Mouse (Mus musculus): ENCODE results near the gene Bub1b. TPM values are rescaled to one million over a fixed set of nuclear protein-coding genes. Genes with fewer than 3 reads are reported as not detected.

Bub1b gene
- polyA plus RNA-seq, 1 experiment from 2014 or later: 4.3 TPM

- peaks cover 45% of the 10 kb centered on the region for H3K27me3 ChIP-seq (ENCODE audit: control insufficient read depth, insufficient read depth, low read length)
Observed at GRCm38 (mm10) chr2:118679577-118679976, 81.6 kb downstream of the Bub1b start.

GRCm38 (mm10) chr2:118680926-118681325 lies 82.9 kb downstream of the Bub1b start:
- Histone ChIP-seq H3K9me3 (ENCODE audit: control insufficient read depth, low read length) (no peaks in the 10 kb centered on the region), H3K27me3 (ENCODE audit: control insufficient read depth, insufficient read depth, low read length) (peaks cover 35% of the 10 kb centered on the region), H3K9ac (replicated peaks; ENCODE audit: low read depth, low read length) (no peak overlapping the region), H3K4me1 (ENCODE audit: control insufficient read depth, insufficient read depth, low read length) (peaks cover 10% of the 10 kb centered on the region), H3K4me2 (ENCODE audit: low read depth, low read length) (no peak overlapping the region), H3K4me3 (ENCODE audit: low read depth, low read length) (no peak overlapping the region), H3K27ac (ENCODE audit: low read depth, low read length) (no peak overlapping the region), H3K36me3 (ENCODE audit: control insufficient read depth, insufficient read depth, low read length) (no peaks in the 10 kb centered on the region)
- ATAC-seq (ENCODE audit: low read depth): no peak
- WGBS: 94% methylated on average over 6 of the region's 6 CpGs

More at GRCm38 (mm10) chr2:118679577-118679976, 81.6 kb downstream of the Bub1b start:
- Histone ChIP-seq H3K4me2 (ENCODE audit: low read depth, low read length) (no peak overlapping the region), H3K27ac (ENCODE audit: low read depth, low read length) (no peak overlapping the region), H3K4me1 (ENCODE audit: control insufficient read depth, insufficient read depth, low read length) (peaks cover 10% of the 10 kb centered on the region), H3K4me3 (ENCODE audit: low read depth, low read length) (no peak overlapping the region), H3K9ac (replicated peaks; ENCODE audit: low read depth, low read length) (no peak overlapping the region), H3K9me3 (ENCODE audit: control insufficient read depth, low read length) (no peaks in the 10 kb centered on the region), H3K36me3 (ENCODE audit: control insufficient read depth, insufficient read depth, low read length) (no peaks in the 10 kb centered on the region)
- WGBS: 72% methylated on average over 3 of the region's 3 CpGs
- no peak for ATAC-seq (ENCODE audit: low read depth)

- no peak overlapping the region for H3K27ac ChIP-seq (ENCODE audit: low read depth, low read length)
- no peak for ATAC-seq (ENCODE audit: low read depth)
- no peaks in the 10 kb centered on the region for H3K4me1 ChIP-seq (ENCODE audit: control insufficient read depth, insufficient read depth, low read length)
- peaks cover 17% of the 10 kb centered on the region for H3K27me3 ChIP-seq (ENCODE audit: control insufficient read depth, insufficient read depth, low read length)
- H3K9me3 ChIP-seq (ENCODE audit: control insufficient read depth, low read length): no peaks in the 10 kb centered on the region
- WGBS: 56% methylated on average over 8 of the region's 8 CpGs
- H3K4me2 ChIP-seq (ENCODE audit: low read depth, low read length): no peak overlapping the region
- no peak overlapping the region for H3K4me3 ChIP-seq (ENCODE audit: low read depth, low read length)
- H3K36me3 ChIP-seq (ENCODE audit: control insufficient read depth, insufficient read depth, low read length): no peaks in the 10 kb centered on the region
- no peak overlapping the region for H3K9ac ChIP-seq (replicated peaks; ENCODE audit: low read depth, low read length)
Observed at GRCm38 (mm10) chr2:118682544-118683260, 84.7 kb downstream of the Bub1b start.

- ATAC-seq (ENCODE audit: low read depth): no peak
- H3K4me2 ChIP-seq (ENCODE audit: low read depth, low read length): no peak overlapping the region
- no peak overlapping the region for H3K4me3 ChIP-seq (ENCODE audit: low read depth, low read length)
- WGBS: 80% methylated on average over 4 of the region's 4 CpGs
- no peaks in the 10 kb centered on the region for H3K4me1 ChIP-seq (ENCODE audit: control insufficient read depth, insufficient read depth, low read length)
- no peaks in the 10 kb centered on the region for H3K9me3 ChIP-seq (ENCODE audit: control insufficient read depth, low read length)
- no peak overlapping the region for H3K9ac ChIP-seq (replicated peaks; ENCODE audit: low read depth, low read length)
- no peak overlapping the region for H3K27ac ChIP-seq (ENCODE audit: low read depth, low read length)
- H3K36me3 ChIP-seq (ENCODE audit: control insufficient read depth, insufficient read depth, low read length): no peaks in the 10 kb centered on the region
- no peaks in the 10 kb centered on the region for H3K27me3 ChIP-seq (ENCODE audit: control insufficient read depth, insufficient read depth, low read length)
Observed at GRCm38 (mm10) chr2:118685088-118685487, 87.1 kb downstream of the Bub1b start.

DNA sequence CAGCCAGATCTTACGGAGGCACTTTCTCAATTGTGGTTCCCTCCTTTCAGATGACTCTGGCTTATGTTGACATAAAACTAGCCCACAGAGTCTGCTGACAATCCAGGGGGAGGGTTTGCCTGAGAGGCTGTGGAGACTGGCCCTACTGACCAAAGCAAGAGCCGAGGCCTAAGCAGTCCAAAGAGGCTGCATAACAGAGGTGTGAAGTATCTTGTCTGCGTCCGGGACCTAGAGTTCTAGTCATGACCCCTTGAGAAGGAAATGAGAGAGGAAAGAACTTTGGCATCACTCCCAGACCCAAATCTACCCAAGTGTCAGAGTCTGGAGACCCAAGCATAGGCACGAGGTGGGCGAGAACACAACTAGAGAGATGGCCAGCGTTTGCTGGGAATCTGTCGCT lies 88.7 kb downstream of the Bub1b start:
- Histone ChIP-seq H3K9me3 (ENCODE audit: control insufficient read depth, low read length) (no peaks in the 10 kb centered on the region), H3K27ac (ENCODE audit: low read depth, low read length) (no peak overlapping the region), H3K27me3 (ENCODE audit: control insufficient read depth, insufficient read depth, low read length) (no peaks in the 10 kb centered on the region), H3K4me1 (ENCODE audit: control insufficient read depth, insufficient read depth, low read length) (no peaks in the 10 kb centered on the region), H3K36me3 (ENCODE audit: control insufficient read depth, insufficient read depth, low read length) (no peaks in the 10 kb centered on the region), H3K4me3 (ENCODE audit: low read depth, low read length) (no peak overlapping the region), H3K4me2 (ENCODE audit: low read depth, low read length) (no peak overlapping the region), H3K9ac (replicated peaks; ENCODE audit: low read depth, low read length) (no peak overlapping the region)
- no peak for ATAC-seq (ENCODE audit: low read depth)
- 84% methylated on average over 8 of the region's 8 CpGs for WGBS

DNA sequence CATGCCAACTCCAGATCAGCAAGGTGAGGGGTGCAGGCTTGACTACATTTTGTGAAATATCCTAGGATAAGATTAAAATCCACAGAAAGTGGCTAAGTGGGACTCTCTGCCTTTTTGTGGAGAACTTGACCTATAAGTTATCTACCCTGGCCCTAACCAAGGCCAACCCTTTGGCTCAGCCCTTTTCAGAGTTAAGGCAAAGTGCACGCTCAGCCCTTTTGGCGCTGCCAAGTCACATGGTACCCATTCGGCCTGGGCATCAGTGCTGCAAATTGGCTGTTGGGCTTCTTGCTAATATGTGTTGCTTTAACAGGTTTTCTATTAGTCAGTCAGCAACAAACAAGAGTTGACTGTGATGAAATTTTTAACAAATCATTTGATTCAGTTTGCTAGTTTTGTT lies 89.8 kb downstream of the Bub1b start:
- Histone ChIP-seq H3K4me1 (ENCODE audit: control insufficient read depth, insufficient read depth, low read length) (no peaks in the 10 kb centered on the region), H3K4me2 (ENCODE audit: low read depth, low read length) (no peak overlapping the region), H3K27ac (ENCODE audit: low read depth, low read length) (no peak overlapping the region), H3K36me3 (ENCODE audit: control insufficient read depth, insufficient read depth, low read length) (no peaks in the 10 kb centered on the region), H3K9me3 (ENCODE audit: control insufficient read depth, low read length) (no peaks in the 10 kb centered on the region), H3K27me3 (ENCODE audit: control insufficient read depth, insufficient read depth, low read length) (no peaks in the 10 kb centered on the region), H3K4me3 (ENCODE audit: low read depth, low read length) (no peak overlapping the region), H3K9ac (replicated peaks; ENCODE audit: low read depth, low read length) (no peak overlapping the region)
- no peak for ATAC-seq (ENCODE audit: low read depth)
- 88% methylated on average over 3 of the region's 3 CpGs for WGBS

DNA sequence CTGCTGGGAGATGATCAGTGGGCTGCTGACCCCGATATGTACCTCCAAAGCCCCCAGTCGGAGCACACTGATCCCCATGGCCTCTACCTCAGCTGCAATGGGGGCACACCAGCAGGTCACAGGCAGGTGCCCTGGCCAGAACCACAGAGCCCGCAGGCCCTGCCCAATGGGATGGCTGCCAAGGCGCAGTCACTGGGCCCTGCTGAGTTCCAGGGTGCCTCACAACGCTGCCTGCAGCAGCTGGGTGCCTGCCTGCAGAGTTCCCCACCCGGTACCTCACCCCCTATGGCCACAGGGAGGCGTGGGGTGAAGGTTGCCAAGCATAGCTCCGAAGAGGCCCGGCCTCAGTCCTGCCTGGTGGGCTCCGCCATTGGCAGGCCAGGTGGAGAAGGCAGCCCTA lies 91.9 kb downstream of the Bub1b start:
- H3K36me3 ChIP-seq (ENCODE audit: control insufficient read depth, insufficient read depth, low read length): no peaks in the 10 kb centered on the region
- H3K9me3 ChIP-seq (ENCODE audit: control insufficient read depth, low read length): no peaks in the 10 kb centered on the region
- ATAC-seq (ENCODE audit: low read depth): no peak
- no peak overlapping the region for H3K4me2 ChIP-seq (ENCODE audit: low read depth, low read length)
- H3K27ac ChIP-seq (ENCODE audit: low read depth, low read length): no peak overlapping the region
- no peak overlapping the region for H3K4me3 ChIP-seq (ENCODE audit: low read depth, low read length)
- no peaks in the 10 kb centered on the region for H3K4me1 ChIP-seq (ENCODE audit: control insufficient read depth, insufficient read depth, low read length)
- H3K27me3 ChIP-seq (ENCODE audit: control insufficient read depth, insufficient read depth, low read length): no peaks in the 10 kb centered on the region
- WGBS: 83% methylated on average over 10 of the region's 10 CpGs
- no peak overlapping the region for H3K9ac ChIP-seq (replicated peaks; ENCODE audit: low read depth, low read length)

Other genes with a start within 250 kb of the Bub1b start
- 7.9 and 8.2 TPM in 2 replicates for gene Gpr176, start 224.8 kb upstream of the Bub1b start, polyA plus RNA-seq (2014; fragmentation: Nextera tagmentation; extraction: Ambion mirVana)
- gene Eif2ak4, start 209.6 kb upstream of the Bub1b start, polyA plus RNA-seq (2014; fragmentation: Nextera tagmentation; extraction: Ambion mirVana): 10.1 and 10.4 TPM in 2 replicates
- gene Srp14, start 118.5 kb upstream of the Bub1b start, polyA plus RNA-seq (2014; fragmentation: Nextera tagmentation; extraction: Ambion mirVana): 331 and 342 TPM in 2 replicates
- gene Bmf, start 48.5 kb upstream of the Bub1b start, polyA plus RNA-seq (2014; fragmentation: Nextera tagmentation; extraction: Ambion mirVana): 0.99 and 2.2 TPM in 2 replicates
- gene Pak6, start 65.1 kb downstream of the Bub1b start, polyA plus RNA-seq (2014; fragmentation: Nextera tagmentation; extraction: Ambion mirVana): 29.4 and 39.1 TPM in 2 replicates
- gene Ankrd63, start 105.8 kb downstream of the Bub1b start, polyA plus RNA-seq (2014; fragmentation: Nextera tagmentation; extraction: Ambion mirVana): not detected in 2 replicates
- 0.57 and 0.88 TPM in 2 replicates for gene Plcb2, start 130.2 kb downstream of the Bub1b start, polyA plus RNA-seq (2014; fragmentation: Nextera tagmentation; extraction: Ambion mirVana)
- gene Inafm2, start 147.5 kb downstream of the Bub1b start, polyA plus RNA-seq (2014; fragmentation: Nextera tagmentation; extraction: Ambion mirVana): 29.4 and 32.3 TPM in 2 replicates
- gene Ccdc9b, start 164.4 kb downstream of the Bub1b start, polyA plus RNA-seq (2014; fragmentation: Nextera tagmentation; extraction: Ambion mirVana): 0.60 and 0.64 TPM in 2 replicates
- gene Phgr1, start 174.6 kb downstream of the Bub1b start, polyA plus RNA-seq (2014; fragmentation: Nextera tagmentation; extraction: Ambion mirVana): not detected in 2 replicates
- gene Disp2, start 181.5 kb downstream of the Bub1b start, polyA plus RNA-seq (2014; fragmentation: Nextera tagmentation; extraction: Ambion mirVana): 59.4 and 66.8 TPM in 2 replicates
- gene Knstrn, start 215.8 kb downstream of the Bub1b start, polyA plus RNA-seq (2014; fragmentation: Nextera tagmentation; extraction: Ambion mirVana): 7.2 and 11.5 TPM in 2 replicates